Mouse (Mus musculus) splenic B cell, adult 2 months (primary cell): ENCODE measurements around the gene Bcas2.
"Not testable (repeated sequence)": the region's sequence is repeated elsewhere in the genome, so short reads cannot be mapped to it uniquely, and the experiment has no call there.

ENCODE experiments used
- DNase-seq: peaks from one replicate; pipeline ENCODE4 v3.0.0-alpha.2; 2011; ENCODE audit warnings: low read depth, low spot score
- H3K27me3 ChIP-seq: 2 replicates; pipeline ENCODE4 v1.6.1; 2012; ENCODE audit warnings: mild to moderate bottlenecking, low read length, moderate library complexity, mixed read lengths; ENCODE audit not compliant: control insufficient read depth, poor library complexity, insufficient read depth, severe bottlenecking
- H3K36me3 ChIP-seq: 2 replicates; pipeline ENCODE4 v1.6.1; 2012; ENCODE audit warnings: mild to moderate bottlenecking, low read length, moderate library complexity, mixed read lengths; ENCODE audit not compliant: control insufficient read depth, poor library complexity, insufficient read depth, severe bottlenecking

Gene Bcas2

DNA sequence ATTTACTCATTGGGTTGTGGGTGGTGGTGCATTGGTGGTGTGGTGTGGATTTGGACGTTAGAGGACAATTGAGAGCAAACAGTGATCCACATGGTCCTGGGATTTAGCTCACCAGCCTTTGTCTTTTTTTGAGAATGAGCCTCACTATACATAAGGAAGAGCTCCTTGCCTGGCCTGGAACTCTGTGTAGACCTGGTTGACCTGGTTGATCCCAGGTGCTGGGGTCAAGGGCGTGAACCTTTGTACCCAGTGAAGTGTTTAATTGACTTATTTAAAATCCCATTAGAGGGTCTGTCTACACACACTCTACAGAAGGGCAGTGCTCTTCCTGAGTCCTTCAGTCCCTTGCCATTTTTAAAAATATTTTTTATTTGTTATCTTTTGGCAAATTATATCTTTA lies 26.1 kb upstream of the Bcas2 start:
- no peaks in the 10 kb centered on the region for H3K36me3 ChIP-seq
- DNase-seq = no peak
- H3K27me3 ChIP-seq = no peaks in the 10 kb centered on the region

DNA sequence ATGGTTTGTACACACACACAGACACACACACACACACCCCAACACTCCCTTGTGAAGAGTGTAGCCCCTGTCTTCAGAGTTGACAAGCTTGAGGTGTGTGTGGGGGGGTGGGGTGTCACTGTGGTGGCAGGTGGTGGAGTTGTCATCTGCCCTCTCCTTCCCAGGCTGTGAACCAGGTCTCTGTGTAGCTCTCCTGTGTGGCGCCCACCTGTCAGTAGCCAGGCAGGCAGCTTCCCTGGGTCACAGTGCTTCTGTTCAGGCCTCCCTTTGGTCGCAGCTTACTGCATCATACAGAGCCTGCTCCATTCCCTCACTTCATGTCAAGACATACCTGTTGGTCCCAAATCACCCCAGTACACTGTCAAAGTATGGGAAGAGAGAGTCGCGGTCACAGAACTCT lies 25.7 kb upstream of the Bcas2 start:
- Histone ChIP-seq H3K36me3 (no peaks in the 10 kb centered on the region), H3K27me3 (no peaks in the 10 kb centered on the region)
- no peak for DNase-seq

DNA sequence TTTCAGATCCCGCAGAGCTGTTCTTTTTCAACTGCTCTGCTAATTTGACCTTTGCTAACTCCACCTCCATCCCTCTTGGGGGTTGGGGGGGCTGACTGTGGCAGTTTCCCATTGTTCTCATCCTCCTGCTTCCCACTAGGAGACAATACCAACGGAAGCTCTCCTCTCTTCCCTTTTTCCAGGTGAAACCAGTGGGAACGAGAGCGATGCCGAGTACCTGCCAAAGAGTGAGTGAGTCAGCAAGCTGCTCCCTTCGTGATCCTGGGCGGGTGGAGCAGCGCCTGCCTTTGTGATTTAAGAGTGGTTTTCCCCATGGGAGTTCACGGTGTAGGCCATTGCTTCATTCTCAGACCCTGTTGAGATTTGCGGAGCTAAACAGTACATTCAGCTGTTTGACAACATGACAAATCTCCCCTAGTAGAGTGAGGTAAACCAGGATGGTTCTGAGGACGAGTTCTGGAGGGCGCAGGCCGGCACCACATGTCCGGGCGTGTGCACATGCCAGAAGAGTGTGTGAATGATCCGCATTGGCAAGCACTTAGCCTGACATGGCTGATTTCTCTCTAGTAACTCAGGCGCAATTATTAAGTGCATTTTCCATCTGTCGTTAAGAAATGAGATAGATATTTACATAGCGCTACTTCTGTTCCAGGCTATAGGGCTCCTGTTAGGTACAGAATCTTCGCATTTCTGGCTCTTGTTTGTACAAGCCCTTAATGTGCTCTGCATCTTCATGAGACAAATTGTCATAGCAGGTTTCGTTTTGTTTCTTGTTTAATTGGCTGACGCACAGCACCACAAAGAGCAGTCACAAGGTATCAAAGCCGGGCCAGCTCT lies 24.9 kb upstream of the Bcas2 start:
- Histone ChIP-seq H3K27me3 (no peaks in the 10 kb centered on the region), H3K36me3 (no peaks in the 10 kb centered on the region)
- no peak for DNase-seq

DNA sequence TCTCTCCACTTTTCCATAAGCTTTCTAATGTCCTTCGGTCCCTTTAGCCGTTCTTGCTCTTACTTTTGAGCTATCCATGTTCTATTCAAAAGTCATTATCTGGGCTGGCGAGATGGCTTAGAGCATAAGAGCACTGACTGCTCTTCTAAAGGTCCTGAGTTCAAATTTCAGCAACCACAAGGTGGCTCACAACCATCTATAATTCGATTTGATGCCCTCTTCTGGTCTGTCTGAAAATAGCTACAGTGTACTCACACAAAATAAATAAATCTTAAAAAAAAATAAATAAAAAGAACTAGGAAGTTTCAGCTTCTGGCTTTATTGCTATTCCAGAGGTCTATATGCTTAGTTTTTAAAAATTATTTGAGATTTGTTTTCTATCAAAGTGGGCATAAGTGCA lies 23.7 kb upstream of the Bcas2 start:
- DNase-seq = no peak
- Histone ChIP-seq H3K36me3 (no peaks in the 10 kb centered on the region), H3K27me3 (no peaks in the 10 kb centered on the region)

DNA sequence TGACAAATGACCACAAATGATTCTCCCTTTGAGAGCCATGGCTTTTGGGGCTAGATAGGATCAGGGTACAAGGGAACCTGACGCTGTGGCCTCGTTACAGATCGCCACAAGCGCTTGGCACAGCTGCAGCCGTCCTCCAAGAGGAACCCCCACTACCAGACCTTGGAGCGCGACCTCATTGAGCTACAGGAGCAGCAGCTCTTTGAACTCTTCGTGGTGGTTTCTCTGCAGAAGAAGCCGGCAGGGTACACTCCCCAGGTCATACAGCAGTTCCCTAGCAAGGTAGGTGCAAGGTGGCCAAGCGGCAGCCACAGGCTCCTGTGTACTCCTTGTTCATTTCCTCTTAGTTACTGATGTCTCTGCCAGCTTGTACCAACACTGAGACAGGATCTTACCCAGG lies 22.5 kb upstream of the Bcas2 start:
- H3K27me3 ChIP-seq = no peaks in the 10 kb centered on the region
- no peak for DNase-seq
- H3K36me3 ChIP-seq = no peaks in the 10 kb centered on the region

DNA sequence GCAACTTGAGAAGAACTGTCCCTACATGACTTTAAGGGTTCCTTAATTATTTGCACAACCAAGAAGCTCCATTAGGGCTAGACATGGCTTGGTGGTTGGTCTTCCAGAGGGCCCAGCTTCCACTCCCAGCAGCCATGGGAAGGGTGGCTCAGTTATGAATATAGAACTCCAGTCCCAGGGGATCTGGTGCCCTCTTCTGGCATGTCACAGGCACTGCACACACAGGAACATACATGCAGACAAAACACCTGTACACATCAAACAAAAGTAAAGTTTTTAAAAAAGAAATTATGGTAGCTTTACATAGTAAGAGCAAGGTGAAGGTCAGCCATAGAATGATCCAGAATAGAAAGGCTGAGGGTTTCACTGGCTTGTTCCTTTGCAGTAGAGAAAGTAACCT lies 17.7 kb upstream of the Bcas2 start:
- DNase-seq = no peak
- Histone ChIP-seq H3K36me3 (no peaks in the 10 kb centered on the region), H3K27me3 (no peaks in the 10 kb centered on the region)

DNA sequence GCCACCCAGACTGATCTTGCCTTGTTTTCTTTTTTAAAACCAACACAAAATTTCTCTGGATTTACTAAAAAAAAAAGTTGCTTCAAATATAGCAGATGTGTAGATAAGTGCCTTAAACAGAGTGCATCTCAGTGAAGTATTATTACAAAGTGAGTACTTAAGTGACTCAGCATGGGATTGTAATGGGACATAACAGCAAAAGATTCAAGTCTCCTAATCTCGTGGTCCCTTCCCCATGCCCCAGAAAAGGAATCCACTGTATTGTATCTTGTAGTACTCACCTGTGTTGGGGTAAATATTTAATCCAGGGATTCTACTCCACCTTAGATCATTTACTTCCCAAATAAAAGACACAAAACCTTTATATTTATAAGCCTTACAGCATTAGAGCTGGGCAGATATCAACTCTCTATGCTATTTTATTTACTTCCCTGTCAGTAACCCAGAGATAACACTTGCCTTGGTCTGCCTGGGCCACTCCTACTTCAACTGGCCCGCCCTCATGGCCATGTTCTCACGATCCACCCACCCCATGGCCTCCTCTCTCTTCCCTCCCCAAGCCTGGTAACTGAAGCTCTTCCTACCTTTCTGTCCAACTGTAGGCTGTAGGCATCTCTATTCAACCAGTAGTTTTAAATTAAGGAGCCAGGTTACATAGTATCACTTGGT lies 12.1 kb upstream of the Bcas2 start:
- no peaks in the 10 kb centered on the region for H3K27me3 ChIP-seq
- DNase-seq = no peak
- H3K36me3 ChIP-seq = no peaks in the 10 kb centered on the region

DNA sequence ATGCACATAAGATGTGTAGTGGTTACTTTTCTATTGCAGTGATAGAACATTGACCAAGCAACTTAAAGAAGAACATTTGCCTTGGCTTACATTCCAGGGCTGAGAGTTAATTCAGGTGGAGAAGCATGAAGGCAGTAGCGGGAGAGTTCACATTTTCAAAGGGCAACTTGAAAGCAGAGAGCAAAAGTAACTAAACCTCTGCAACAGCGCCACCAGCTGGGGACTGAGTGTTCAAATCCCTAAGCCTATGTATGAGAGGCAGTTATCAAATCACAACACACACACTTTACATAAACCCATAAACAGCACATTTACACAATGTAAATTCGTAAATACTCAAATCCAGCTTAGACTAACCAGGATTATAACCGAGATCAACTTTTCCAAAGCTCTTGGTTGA lies 1.7 kb upstream of the Bcas2 start:
- Histone ChIP-seq H3K36me3 (no peaks in the 10 kb centered on the region), H3K27me3 (no peaks in the 10 kb centered on the region)
- peak; percentile 88 for DNase-seq

DNA sequence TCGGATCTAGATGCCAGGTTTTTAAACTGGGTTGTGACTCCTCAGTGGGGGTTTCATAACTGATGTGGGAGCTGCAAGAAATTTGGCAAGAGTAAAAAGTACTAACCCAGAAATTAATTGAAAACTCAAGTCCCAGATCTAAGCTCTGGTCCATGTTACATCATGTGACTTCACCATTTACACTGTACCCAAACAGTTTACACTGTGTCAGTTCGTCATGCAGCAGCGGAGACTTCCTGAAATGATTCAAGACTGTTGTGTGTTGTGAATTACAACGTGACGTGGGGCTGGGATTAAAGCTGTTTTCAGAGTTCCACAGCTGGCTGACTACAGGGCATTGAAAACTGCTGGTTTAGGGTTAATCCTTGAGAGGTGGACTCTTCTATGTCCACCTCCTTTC lies 1.2 kb downstream of the Bcas2 start:
- Histone ChIP-seq H3K27me3 (no peaks in the 10 kb centered on the region), H3K36me3 (peaks cover 4% of the 10 kb centered on the region)
- DNase-seq = peak; percentile 25

DNA sequence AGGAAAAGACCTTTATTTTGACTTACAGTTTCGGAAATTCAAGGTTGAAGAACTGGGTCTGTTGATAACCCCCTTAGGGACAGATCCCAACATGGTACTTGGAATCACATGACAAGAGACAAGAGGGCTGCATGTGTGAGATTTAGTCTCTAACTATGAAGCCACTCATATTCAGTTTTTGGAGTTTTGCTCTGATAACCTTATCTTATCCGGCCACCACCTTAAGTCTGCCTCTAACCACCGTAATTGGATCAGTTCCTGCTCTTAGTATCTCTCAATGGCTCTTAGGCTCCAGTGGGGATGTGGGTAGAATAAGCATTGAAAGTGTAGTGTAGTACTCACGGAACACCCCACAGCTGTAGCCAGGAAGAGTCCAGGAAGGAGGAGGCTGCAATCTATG lies 5.3 kb downstream of the Bcas2 start:
- DNase-seq = no peak
- Histone ChIP-seq H3K27me3 (no peaks in the 10 kb centered on the region), H3K36me3 (peaks cover 9% of the 10 kb centered on the region)

DNA sequence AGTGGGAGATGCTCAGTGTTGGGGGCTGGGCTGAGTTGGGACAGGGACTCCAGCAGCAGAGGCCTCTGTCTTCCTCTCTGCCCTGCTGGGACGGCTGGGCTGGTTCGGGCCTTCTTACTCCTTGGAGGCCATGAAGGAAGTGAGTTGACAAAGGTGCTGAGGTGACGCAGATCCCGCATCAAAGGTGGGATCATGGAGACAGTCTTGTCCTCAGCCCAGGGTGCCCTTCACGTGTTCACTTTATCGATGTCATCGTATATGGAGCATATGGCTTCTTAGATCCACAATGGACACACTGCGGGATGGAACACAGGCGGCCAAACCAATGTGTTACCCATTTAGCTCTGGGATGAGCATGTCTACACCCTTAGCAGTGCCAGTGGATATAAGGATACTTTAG lies 8.1 kb downstream of the Bcas2 start:
- Histone ChIP-seq H3K27me3 (no peaks in the 10 kb centered on the region), H3K36me3 (peaks cover 9% of the 10 kb centered on the region)
- DNase-seq = no peak

DNA sequence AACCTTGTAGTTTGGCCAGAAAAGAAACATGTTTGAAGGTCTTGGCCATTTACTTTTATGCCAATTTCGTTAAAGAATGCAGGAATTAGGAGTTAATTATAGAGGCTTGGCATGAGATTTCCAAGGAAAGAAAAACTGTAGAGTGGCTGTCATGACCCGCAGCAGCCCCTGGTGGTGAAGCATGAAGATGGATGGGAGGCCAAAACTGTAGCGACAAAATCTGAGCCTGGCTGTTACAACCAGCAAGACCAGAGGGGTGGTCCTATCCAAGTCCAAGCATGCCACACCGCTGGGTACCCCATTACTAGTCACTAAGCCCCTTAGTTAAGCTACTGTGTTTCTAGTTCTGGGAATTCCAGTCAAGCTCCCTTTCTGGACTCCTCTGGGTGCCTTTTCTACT lies 9.7 kb downstream of the Bcas2 start:
- no peak for DNase-seq
- H3K27me3 ChIP-seq = no peaks in the 10 kb centered on the region
- H3K36me3 ChIP-seq = peaks cover 9% of the 10 kb centered on the region

DNA sequence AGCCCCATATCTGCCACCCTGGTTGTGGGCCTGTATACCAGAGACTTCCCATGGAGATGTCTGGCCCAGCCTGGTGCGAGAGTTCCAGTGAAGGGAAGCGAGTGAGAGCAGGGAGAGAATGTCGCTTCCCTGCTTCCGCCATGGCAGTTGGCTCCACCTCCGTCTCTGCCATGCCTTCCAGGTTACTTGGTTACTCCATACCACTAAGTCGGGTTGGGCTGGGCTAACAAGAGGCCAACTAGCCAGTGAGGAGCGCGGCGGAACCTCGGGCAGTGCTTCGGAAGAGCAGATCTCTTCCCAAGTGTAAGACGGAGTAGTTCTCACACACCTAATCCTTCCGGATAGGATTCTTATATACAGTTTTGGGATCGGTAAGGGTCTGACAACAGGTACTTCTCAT lies 11.4 kb downstream of the Bcas2 start:
- 0 out of 2 replicates have a peak, but pooled peaks cover 5% of the 10 kb centered on the region for H3K36me3 ChIP-seq
- no peaks in the 10 kb centered on the region for H3K27me3 ChIP-seq
- DNase-seq = no peak

DNA sequence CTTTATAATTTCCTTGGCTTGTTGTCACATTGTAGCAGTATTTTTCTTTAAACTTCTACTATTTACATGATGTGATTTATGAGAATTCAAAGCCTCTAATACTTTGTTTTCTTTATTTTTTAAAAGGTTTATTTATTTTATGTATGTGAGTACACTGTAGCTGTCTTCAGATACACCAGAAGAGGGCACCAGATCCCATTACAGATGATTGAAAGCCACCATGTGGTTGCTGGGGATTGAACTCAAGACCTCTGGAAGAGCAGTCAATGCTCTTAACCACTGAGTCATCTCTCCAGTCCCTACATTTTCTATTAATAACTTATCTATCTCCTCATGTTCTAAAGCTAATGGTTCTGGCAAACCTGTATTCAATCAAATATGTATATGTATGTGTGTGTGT lies 13.0 kb downstream of the Bcas2 start:
- DNase-seq = peak; percentile 42
- H3K36me3 ChIP-seq, H3K27me3 ChIP-seq: not testable (repeated sequence)

DNA sequence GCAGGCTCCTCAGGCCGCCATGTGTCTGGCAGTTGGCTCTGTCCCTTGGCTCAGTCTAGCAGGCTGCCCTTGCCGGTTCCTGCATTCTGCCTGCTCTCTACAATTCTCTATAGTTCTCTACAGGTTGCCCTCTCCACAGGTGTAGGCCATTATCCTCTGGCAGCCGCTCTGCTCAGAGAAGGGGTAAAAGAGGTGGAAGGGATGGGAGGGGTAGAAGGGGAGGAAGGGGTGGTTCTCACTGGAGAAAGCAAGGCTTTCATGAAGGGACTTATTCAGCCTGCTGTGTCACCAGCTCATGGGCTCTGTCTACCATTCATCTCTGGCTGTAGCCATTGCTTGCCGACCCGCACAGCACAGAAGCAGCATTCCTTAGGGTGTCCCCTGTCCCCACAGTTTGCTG lies 17.0 kb downstream of the Bcas2 start:
- no peak for DNase-seq
- no peaks in the 10 kb centered on the region for H3K27me3 ChIP-seq
- no peaks in the 10 kb centered on the region for H3K36me3 ChIP-seq
